24 mouse cellular contexts compared by ENCODE assay signal in genomic region chr6:145176474-145176873, GRCm38 (mm10). TPM values are rescaled to one million over a fixed set of nuclear protein-coding genes. Genes with fewer than 3 reads are reported as not detected.
DNase-seq lines count a peak whose midpoint lies in the region; ATAC-seq lines count a peak whose summit lies in the region.
"Had no signal": no experiment of that assay in that cellular context is flagged by ENCODE, and none has a peak within 500 bp of the region (broad histone marks: within the 10 kb centered on the region; RNA-seq: fewer than 3 reads in every experiment).

No protein-coding gene starts in this region.

- H3K4me2 ChIP-seq in forebrain, embryonic 12.5 days: no peak overlapping the region
- H3K4me2 ChIP-seq in limb, embryonic 11.5 days (ENCODE audit: low read depth, severe bottlenecking): no peak overlapping the region
- H3K4me2 ChIP-seq: forebrain, embryonic 15.5 days; liver, embryonic 11.5 days; midbrain, embryonic 13.5 days; neural tube, embryonic 15.5 days had no signal

- WGBS in forebrain, embryonic 12.5 days: 47% methylated on average over 10 of the region's 10 CpGs
- WGBS in forebrain, embryonic 10.5 days: 42% methylated on average over 10 of the region's 10 CpGs
- 30% methylated on average over 10 of the region's 10 CpGs for whole genome bisulfite sequencing in limb, embryonic 11.5 days

- H3K27me3 ChIP-seq in forebrain, embryonic 12.5 days: peaks cover 30% of the 10 kb centered on the region
- peaks cover 71% of the 10 kb centered on the region for H3K27me3 ChIP-seq in forebrain, embryonic 10.5 days (ENCODE audit: poor library complexity, severe bottlenecking)
- no peaks in the 10 kb centered on the region for H3K27me3 ChIP-seq in limb, embryonic 11.5 days (ENCODE audit: control insufficient read depth, insufficient read depth, low read length)

- ATAC-seq in forebrain, embryonic 12.5 days (ENCODE audit: low FRiP score): no peak
- ATAC-seq in limb, embryonic 11.5 days (ENCODE audit: insufficient number of reproducible peaks, low FRiP score, low TSS enrichment, low read depth): no peak
- ATAC-seq: forebrain, embryonic 15.5 days; hindbrain, embryonic 16.5 days; midbrain, embryonic 13.5 days had no signal

- peaks cover 24% of the 10 kb centered on the region for H3K4me1 ChIP-seq in forebrain, embryonic 12.5 days
- peaks cover 60% of the 10 kb centered on the region for H3K4me1 ChIP-seq in forebrain, embryonic 10.5 days
- peaks cover 34% of the 10 kb centered on the region for H3K4me1 ChIP-seq in limb, embryonic 11.5 days (ENCODE audit: control insufficient read depth, insufficient read depth, low read length)

- H3K27ac ChIP-seq in forebrain, embryonic 12.5 days: no peak overlapping the region
- no peak overlapping the region for H3K27ac ChIP-seq in forebrain, embryonic 10.5 days
- no peak overlapping the region for H3K27ac ChIP-seq in limb, embryonic 11.5 days (replicated peaks; ENCODE audit: low read depth, low read length)
- H3K27ac ChIP-seq: forebrain, embryonic 15.5 days; limb, embryonic 13.5 days; macrophage; midbrain, embryonic 13.5 days; neural tube, embryonic 15.5 days had no signal

- no peak overlapping the region for H3K4me3 ChIP-seq in forebrain, embryonic 12.5 days (replicated peaks)
- no peak overlapping the region for H3K4me3 ChIP-seq in forebrain, embryonic 10.5 days
- no peak overlapping the region for H3K4me3 ChIP-seq in limb, embryonic 11.5 days (ENCODE audit: low read depth, low read length)
- H3K4me3 ChIP-seq: forebrain, embryonic 15.5 days; limb, embryonic 13.5 days; midbrain, embryonic 13.5 days; neural tube, embryonic 15.5 days had no signal

- no peaks in the 10 kb centered on the region for H3K36me3 ChIP-seq in forebrain, embryonic 12.5 days (replicated peaks)
- no peaks in the 10 kb centered on the region for H3K36me3 ChIP-seq in forebrain, embryonic 10.5 days (replicated peaks)
- no peaks in the 10 kb centered on the region for H3K36me3 ChIP-seq in limb, embryonic 11.5 days (ENCODE audit: control insufficient read depth, insufficient read depth, low read length)
- H3K36me3 ChIP-seq: forebrain, embryonic 15.5 days; limb, embryonic 13.5 days; midbrain, embryonic 13.5 days; neural tube, embryonic 15.5 days had no signal

- DNase-seq in forebrain, embryonic 10.5 days (ENCODE audit: extremely low spot score, low spot score): no peak
- peak; percentile 37 for DNase-seq in testis, postnatal 10 days (ENCODE audit: low spot score)
- DNase-seq in testis, postnatal 14 days (ENCODE audit: low spot score): no peak
- peak; percentile 34 for DNase-seq in limb, embryonic 11.5 days (ENCODE audit: low spot score)
- no peak for DNase-seq in urinary bladder, postnatal 36 days (ENCODE audit: low spot score in 2 of 2)
- DNase-seq in heart, adult 9 months (ENCODE audit: low spot score in 2 of 2): no peak
- DNase-seq: adrenal gland, postnatal 10 days; cerebellum, adult 8-10 months; cerebellum, postnatal 25 days; heart, postnatal 14 days; kidney, adult 8-10 months; kidney, postnatal 10 days; layer of hippocampus, postnatal 36 days; lung, adult 18-20 months; lung, postnatal 10 days; spleen, adult 18-20 months had no signal

- 0 out of 2 replicates have a peak overlapping the region, but pooled peaks have one; percentile 26 for H3K9ac ChIP-seq in forebrain, embryonic 12.5 days
- no peak overlapping the region for H3K9ac ChIP-seq in limb, embryonic 11.5 days (ENCODE audit: low read length)
- H3K9ac ChIP-seq: forebrain, embryonic 15.5 days; limb, embryonic 13.5 days; midbrain, embryonic 13.5 days; neural tube, embryonic 15.5 days had no signal

- H3K9me3 ChIP-seq in forebrain, embryonic 12.5 days: no peaks in the 10 kb centered on the region
- no peaks in the 10 kb centered on the region for H3K9me3 ChIP-seq in forebrain, embryonic 10.5 days
- H3K9me3 ChIP-seq in limb, embryonic 11.5 days (ENCODE audit: control insufficient read depth, low read length): no peaks in the 10 kb centered on the region
- H3K9me3 ChIP-seq: forebrain, embryonic 15.5 days; limb, embryonic 13.5 days; midbrain, embryonic 13.5 days; neural tube, embryonic 15.5 days had no signal

RNA-seq across cellular contexts. Expression of gene Casc1, which starts 34.3 kb away (rescaled TPM):
- polyA plus RNA-seq in forebrain, embryonic 12.5 days (2016; fragmentation: Nextera tagmentation; extraction: Ambion mirVana): 0.82 and 0.89 TPM in 2 replicates
- polyA plus RNA-seq in forebrain, embryonic 10.5 days (2016; fragmentation: Nextera tagmentation; extraction: Ambion mirVana): 0.47 and 0.61 TPM in 2 replicates
- 0.31 and 0.39 TPM in 2 replicates for polyA plus RNA-seq in limb, embryonic 11.5 days (2014; fragmentation: Nextera tagmentation; extraction: Ambion mirVana)

RNA-seq across cellular contexts. Expression of gene Etfrf1, which starts 34.5 kb away (rescaled TPM):
- 33.8 and 34.0 TPM in 2 replicates for polyA plus RNA-seq in forebrain, embryonic 12.5 days (2016; fragmentation: Nextera tagmentation; extraction: Ambion mirVana)
- polyA plus RNA-seq in forebrain, embryonic 10.5 days (2016; fragmentation: Nextera tagmentation; extraction: Ambion mirVana): 34.1 and 35.4 TPM in 2 replicates
- polyA plus RNA-seq in limb, embryonic 11.5 days (2014; fragmentation: Nextera tagmentation; extraction: Ambion mirVana): 27.5 and 31.2 TPM in 2 replicates

Comparison
In these comparisons a context has a peak if more than half of its experiments do, and no peak if none do; other contexts are left out.
1. DNase-seq: peak in testis, postnatal 10 days (single experiment) and limb, embryonic 11.5 days (single experiment); none in forebrain, embryonic 10.5 days (single experiment), testis, postnatal 14 days (single experiment), urinary bladder, postnatal 36 days (0 of 2) and heart, adult 9 months (0 of 2).